Mouse (Mus musculus) ES-E14 (cell line): ENCODE measurements around the gene Jag1.

ENCODE experiments used
- MAFK ChIP-seq: IDR thresholded peaks from 2 replicates; pipeline ENCODE4 v1.6.1; 2014; ENCODE audit warnings: mild to moderate bottlenecking, low read depth, low read length, inconsistent platforms; ENCODE audit not compliant: insufficient read depth
- ZC3H11A ChIP-seq: IDR thresholded peaks from 2 replicates; pipeline ENCODE4 v1.6.1; 2012; ENCODE audit warnings: low read depth, mild to moderate bottlenecking, inconsistent platforms, low read length, borderline replicate concordance
- ZNF384 ChIP-seq: IDR thresholded peaks from 2 replicates; pipeline ENCODE4 v1.6.1; 2012; ENCODE audit warnings: low read depth, low read length, inconsistent platforms

GRCm38 (mm10) chr2:137073473-137074312 lies 42.8 kb downstream of the Jag1 start:
- TF ChIP-seq MAFK = no peak
- TF ChIP-seq ZNF384 = no peak
- no peak for TF ChIP-seq ZC3H11A
